Mouse (Mus musculus): ENCODE data around the gene Cfap45.

GRCm38 (mm10) chr1:172492047-172492446 is 28.6 kb upstream of the Cfap45 start:
- TF ChIP-seq CTCF (IDR thresholded peaks at IDR 0.05; ENCODE audit: insufficient read depth, low read depth, low read length) (no peak), POLR2A (IDR thresholded peaks at IDR 0.05; ENCODE audit: insufficient read depth, low read depth, low read length) (no peak)

All from olfactory bulb, adult 2 months (tissue).